Mouse (Mus musculus) left cerebral cortex, postnatal 25 days (tissue): ENCODE results near the gene Kif2a. TPM values are rescaled to one million over a fixed set of nuclear protein-coding genes. Genes with fewer than 3 reads are reported as not detected.
"Not testable (repeated sequence)": the region's sequence is repeated elsewhere in the genome, so short reads cannot be mapped to it uniquely, and the experiment has no call there.

Experiments
- DNase-seq, 2 experiments: peaks; one replicate each; pipeline ENCODE4 v3.0.0; 2022; ENCODE audit warnings: low spot score in 2 of 2, mixed read lengths in 1 of 2
- intact Hi-C: fragments of 180-260 bp; cut with DNase I; formaldehyde crosslinking; loops from one replicate; pipeline ENCODE4 v1.15.1; 2025
- total RNA-seq, 2 experiments: library from RNA; stranded (reverse); gene quantifications; 2 replicates each; pipeline ENCODE4 v1.2.3; 2021

Gene Kif2a
- total RNA-seq, 2 experiments from 2014 or later: 97.7 to 111 TPM

DNA sequence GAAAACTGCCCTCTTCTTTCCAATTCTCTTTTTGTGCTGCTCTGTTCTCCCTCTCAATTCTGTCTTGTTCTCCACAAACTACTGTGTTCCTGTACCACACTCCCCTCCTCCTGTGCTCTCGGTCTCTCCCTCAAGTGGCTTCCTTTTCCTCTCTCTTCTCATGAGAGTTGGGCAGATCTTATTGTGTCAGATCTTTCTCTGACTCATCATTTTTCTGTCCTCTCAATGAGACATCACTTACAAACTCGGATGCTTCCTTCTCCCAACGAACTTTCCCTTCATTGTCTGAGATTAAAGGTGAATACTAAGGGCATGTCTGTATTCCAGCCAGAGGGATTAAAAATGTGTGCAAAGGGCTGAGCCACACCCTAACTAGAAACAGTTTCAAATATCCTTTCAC lies 3.7 kb upstream of the Kif2a start:
- intact Hi-C loops: no loop called here

DNA sequence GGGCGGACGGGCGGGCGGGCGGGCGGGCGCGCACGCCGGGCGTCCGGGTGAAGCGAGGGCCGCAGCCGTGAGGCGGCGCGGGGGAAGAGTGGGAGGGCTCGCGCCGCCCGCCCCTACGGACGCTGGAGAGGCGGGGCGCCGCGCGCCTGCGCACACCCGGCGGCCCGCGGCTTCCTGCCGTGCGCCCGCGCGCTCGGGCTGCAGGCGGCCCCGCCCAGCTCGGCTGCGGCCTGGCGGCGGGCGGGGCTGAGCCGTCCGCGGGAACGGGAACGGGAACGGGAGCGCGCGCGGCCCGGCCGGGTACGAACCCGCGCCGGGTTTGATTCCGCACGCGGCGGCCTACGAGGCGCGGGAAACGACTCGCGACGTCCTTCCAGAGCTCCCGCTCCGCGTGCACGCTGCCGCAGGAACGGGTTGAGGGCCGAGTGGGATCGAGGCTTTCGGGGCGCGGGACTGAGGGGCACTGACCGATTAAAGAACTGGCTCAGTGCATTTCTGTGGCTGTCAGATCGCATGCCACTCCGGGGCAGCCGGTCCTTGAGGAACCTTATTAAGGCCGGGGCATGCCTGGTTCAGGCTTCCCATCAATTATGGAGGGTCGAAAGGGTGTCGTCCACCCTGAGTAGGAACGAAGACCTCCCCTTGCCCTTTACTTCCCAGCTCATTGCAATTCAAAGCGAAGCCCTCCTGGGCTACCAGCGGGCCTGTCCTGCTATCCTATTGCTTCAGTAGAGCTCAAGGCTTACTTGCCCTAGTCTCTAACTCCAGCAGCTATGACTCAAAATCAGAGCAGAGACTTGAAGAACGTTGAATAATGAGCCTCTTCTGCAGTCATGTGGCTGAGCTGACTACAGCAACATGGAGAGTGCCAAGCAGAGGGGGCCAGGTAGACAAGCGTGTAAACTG lies 593 bp upstream of the Kif2a start:
- intact Hi-C loops: loop anchor here (5.0 kb wide), 1 partner anchor 80 kb away; no protein-coding TSS in a partner anchor
- peak; percentile 72 to 82 for DNase-seq

More for the DNA sequence above, 3.7 kb upstream of the Kif2a start:
- no peak for DNase-seq

DNA sequence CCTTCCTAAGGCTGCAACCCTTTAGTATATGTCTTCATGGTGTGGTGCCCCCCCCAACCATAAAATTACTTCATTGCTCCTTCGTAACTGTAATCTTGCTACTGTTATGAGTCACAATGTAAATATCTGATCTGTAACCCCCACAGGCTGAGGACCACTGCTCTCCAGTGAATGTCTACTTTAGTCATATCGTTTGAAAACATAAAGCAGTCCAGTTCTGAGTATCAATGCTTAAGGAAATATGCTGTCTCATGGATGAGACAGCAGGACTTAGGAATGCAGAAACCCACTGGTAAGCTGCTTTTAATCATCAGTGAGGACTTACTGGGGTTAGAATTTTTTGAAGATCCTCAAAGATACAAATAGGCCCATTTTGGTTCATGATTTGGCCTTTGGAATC lies 2.5 kb downstream of the Kif2a start:
- intact Hi-C loops: no loop called here
- no peak for DNase-seq

DNA sequence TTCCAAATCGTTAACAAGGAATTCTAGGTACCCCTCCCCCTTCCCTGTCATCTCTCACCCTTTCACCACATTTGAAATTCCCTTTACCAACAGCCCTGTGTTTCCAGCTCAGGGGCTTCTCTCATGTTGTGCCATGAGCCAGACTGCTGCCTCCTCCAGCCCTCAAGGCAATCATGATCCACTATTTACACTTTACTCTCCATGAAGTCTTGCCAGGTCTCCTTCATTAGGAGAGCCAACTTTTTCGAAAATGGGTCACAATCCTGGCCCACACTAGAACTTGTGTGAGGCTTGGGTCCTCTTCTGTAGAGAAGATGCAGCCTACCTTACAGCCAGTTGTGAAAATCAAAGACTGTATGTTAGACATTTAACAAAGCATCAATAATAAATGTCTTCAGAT lies 8.0 kb downstream of the Kif2a start:
- intact Hi-C loops: no loop called here
- no peak for DNase-seq

DNA sequence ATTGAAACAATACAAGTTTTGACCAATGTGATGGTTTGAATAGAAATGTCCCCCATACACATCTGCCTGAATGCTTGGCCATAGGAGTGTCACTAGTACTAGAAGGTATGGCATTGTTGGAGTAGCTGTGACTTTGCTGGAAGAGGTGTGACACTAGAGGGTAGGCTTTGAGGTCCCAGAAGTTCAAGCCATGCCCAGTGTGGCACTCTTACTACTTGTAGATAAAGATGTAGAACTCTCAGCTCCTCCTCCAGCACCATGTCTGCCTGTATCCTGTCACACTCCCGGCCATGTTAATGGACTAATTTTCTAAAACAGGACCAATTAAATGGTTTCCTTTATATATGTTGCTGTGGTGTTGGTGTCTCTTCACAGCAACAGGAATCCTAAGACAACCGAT lies 10.3 kb downstream of the Kif2a start:
- intact Hi-C loops: no loop called here
- DNase-seq: no peak

DNA sequence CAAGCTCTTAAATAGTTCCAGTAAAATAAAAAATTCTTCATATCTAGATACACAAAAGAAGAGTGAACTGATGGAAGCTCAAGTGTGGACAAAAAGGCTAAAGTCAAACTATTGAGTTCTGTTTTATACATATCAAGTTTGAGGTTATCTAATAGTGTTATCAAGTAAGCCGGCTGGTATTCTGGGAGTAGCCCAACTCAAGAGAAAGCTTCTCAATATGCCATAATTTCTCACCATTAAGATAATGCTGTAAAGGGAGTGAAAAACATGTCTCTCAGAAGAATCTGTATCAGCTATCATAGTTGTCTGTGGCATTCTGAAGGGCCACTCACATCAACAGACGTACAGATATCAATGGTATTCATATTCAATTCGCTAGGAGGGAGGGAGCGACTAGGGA lies 13.8 kb downstream of the Kif2a start:
- no peak for DNase-seq
- intact Hi-C loops: no loop called here

DNA sequence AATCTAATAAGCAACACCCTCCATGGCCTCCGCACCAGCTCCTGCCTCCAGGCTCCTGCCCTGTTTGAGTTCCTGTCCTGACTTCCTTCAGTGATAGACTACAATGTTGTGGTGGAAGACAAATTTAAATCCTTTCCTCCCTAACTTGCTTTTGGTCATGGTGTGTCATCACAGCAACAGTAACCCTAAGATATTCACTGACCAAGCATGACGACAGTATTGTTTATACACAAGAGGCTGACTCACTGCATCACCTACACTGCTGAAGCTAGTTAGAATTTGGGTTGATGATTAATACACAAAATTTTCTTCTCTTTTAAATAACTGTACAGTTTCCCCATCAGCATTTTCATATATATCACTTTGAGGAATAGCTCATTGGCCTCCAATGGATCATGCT lies 18.7 kb downstream of the Kif2a start:
- intact Hi-C loops: no loop called here
- DNase-seq: no peak

DNA sequence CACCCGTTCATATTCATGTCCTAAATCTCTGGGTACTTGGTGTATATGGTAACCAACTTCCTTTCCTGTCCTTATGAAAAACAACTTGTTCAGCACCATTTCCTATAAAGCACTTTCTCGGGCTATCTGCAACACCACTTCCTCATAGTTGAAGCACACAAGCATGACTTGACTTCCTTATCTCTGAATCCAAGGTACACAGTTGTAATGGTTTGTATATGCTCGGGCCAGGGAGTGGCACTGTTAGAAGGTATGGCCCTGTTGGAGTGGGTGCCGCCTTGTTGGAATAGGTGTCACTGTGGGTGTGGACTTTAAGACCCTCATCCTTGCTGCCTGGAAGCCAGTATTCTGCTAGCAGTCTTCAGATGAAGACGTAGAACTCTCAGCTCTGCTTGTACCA lies 23.3 kb downstream of the Kif2a start:
- DNase-seq: no peak
- intact Hi-C loops: no loop called here

DNA sequence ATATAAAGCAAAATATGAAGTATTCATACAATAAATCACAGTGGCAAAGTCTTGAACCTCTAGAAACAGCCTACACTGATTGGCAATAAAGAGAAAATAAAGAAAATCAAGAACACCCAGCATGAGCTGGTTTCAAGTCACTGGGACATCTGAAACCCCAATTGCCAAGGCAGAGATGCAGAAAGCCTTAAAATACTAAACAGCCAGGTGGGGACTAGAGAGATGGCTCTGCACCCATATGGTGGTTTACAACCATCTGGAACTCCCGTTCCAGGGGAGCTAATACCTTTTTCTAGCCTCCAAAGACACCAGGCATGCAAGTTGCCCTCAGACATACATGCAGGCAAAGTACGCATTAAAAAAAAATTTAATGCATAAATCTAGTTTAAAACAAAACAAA lies 23.9 kb downstream of the Kif2a start:
- DNase-seq: no peak
- intact Hi-C loops: no loop called here

DNA sequence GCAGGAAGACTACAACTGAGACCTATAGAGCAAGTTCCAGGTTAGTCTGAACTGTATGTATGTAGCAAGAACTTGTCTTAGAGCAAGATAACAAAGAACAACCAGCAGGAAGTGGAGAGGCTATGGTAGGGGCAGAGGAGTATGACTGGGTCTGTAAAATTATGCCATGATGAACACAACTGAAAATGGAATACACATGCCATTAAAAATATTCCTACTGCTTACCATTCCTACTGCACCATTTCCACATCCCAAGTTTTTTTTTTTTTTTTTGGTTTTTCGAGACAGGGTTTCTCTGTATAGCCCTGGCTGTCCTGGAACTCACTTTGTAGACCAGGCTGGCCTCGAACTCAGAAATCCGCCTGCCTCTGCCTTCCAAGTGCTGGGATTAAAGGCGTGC lies 24.4 kb downstream of the Kif2a start:
- intact Hi-C loops: not testable (repeated sequence)

DNA sequence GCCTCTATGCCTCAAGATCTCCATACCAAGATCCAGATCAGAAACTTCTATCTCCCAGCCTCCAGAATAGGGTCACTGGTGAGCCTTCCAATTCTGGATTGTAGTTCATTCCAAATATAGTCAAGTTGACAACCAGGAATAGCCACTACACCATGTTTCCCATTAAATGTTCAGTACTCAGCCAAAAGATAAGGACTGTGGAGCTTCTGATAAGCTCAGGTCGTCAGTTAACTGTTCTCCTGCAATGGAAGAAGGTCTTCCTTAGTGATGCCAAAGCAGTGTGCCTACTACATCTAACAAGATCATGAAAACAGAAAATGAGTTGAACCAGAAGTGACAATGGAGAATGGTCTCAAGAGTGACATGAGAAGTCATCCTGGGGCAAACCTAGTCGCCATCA lies 25.0 kb downstream of the Kif2a start:
- no peak for DNase-seq
- intact Hi-C loops: no loop called here

More for the DNA sequence above, 24.4 kb downstream of the Kif2a start:
- not testable (repeated sequence) for DNase-seq

DNA sequence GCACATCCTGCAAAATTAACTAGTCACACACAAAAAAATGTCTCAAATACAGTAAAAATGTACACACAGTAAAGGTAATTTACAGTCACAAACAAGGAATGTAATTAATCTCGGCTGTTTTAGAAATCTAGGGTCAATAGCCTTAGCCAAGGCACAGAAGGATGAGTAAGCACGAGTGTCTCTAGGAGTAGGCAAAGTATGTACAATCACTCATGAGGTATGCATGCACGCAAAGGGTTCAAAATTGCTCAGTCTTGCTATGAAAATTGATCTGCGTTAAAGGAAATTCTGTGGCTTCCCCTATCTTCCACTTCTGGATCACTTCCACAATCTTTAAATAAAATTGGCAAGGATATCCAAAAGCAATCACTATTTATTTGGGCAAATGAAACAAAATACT lies 60.4 kb downstream of the Kif2a start:
- DNase-seq: no peak
- intact Hi-C loops: no loop called here

DNA sequence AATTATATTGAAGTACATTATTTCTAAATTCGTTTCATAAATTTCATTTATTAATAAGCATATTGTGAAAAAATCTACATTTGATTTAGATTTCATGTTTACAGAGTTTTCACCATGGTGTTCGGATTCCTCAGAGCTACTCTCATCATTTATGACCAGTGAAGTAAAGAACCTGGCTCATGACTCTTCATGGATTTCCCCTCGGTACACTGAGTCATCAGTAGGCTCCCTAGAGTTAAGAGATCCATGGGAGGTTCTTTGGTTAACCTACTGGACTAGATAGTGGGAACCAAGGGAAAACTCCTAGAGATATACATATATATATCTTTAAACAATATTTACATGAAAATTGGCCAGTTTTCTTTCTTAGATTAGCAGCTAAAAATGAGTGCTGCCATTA lies 61.4 kb downstream of the Kif2a start:
- no peak for DNase-seq
- intact Hi-C loops: no loop called here

DNA sequence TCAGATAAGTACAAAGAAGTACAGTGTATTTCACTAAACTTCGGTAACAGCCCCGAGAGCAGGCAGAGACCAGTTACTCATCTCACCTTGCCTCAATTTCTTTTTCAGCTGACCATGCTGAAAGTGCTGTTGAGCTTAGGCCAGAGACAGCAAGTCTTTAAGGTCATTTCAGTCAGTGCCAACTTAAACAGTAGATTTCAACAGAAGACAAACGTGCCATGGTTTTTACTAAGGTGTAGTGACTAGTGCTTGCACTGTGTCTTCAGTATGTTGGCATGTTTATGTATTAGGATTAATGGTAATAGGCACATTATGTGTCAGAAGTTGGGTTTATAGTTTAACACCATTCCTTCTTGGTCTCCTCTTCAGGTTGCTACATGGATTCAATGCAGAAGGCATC lies 63.6 kb downstream of the Kif2a start:
- no peak for DNase-seq
- intact Hi-C loops: no loop called here

DNA sequence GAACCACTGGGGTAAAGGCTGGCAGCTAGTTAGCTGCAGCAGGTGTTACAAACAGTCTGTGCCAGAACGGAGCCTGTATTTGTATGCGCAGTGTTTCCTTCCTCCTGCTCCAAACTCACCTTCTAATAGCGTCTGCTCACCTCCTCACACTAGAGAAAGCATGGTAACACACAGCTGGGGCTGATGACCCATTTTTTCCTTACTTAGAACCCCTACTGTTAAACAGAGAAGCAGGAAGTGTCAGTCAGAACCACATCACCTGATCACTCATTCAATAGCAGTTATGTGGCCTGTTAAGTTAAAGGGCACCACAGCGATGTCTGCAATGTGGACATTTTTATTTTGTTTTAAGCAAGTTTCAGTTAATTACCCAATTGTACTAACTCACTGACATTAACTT lies 64.4 kb downstream of the Kif2a start:
- intact Hi-C loops: no loop called here
- no peak for DNase-seq

DNA sequence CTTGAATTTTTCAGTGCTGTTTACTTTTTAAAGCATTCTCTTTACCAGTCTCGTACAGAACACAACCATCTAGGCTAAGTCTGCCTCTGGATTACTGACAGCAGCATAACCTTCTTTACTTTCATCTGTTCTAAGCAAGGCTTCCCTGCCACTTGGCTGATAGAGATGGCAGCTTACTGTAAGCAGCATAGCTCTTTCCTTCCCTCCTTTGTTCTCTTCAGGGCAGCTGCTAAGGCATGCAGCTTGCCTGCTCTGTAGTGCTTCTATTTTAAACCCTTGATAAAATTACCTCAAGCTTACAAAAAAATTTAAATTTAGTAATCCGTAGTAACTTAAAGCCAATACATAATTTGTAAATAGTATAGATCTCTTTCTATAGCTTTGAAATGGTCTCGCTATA lies 67.0 kb downstream of the Kif2a start:
- intact Hi-C loops: no loop called here
- no peak for DNase-seq

DNA sequence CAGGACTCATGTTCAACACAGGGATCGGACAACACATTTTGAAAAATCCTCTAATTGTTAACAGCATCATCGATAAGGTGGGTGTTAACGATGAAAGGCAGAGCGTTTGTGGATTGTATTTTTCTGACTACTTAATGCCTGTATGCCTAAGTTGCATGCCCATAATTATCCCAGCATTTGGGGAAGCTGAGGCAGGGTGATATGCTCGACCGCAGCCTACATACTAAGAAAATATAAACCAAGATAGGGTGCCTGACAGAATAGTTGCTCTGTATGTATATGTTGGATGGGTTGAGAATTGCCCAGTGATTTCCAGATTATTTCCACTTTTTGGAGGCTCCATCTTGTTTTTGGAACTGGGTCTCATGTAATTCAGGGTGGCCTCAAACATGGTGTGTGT lies 74.3 kb downstream of the Kif2a start:
- intact Hi-C loops: no loop called here
- no peak for DNase-seq

DNA sequence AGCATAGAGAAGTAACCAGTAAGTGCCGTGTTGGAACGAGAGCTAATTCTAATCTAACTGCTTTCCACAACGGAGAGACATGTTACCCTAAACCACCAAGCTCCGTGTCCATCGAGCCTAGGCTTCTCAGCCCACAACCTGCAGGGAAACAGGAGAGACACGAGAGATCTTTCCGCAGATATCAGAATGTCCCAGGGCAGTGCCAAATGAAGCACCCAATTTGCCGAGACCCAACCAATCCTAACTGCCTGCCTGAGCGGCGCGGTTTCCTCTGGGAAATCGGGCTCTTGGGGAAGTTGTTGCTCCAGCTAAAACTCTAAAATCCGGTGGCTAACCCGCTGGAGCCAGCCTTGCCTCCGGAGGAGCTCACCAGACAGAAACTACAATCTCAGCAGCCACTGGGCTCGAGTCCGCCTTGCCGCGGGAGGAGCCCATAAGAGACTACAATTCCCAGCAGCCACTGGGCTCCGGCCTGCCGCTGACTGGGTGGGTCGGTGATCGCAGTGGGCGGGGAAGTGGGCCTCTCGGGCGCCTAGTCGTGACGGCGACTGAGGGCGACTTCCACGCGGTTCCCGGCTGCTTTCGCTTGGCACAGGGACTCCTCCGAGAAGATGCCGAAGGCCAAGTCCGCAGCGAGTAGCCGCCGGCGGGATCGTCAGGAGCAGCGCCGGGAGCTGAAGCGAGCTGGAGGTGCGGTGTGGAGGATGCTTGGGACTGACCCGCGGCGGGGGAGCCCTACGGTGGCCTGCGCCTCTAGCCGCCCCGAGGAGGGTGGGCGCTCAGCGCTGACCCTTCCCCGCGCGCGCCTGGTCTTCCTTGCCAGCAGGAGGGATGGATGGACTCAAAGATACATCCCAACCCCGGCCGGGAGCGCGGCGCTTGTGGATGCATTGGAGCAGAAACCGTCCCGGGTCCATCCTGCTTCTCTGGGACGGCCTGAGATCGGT lies 75.1 kb downstream of the Kif2a start, which contains the start of gene Dimt1:
TSS of gene Dimt1 (plus strand) at position 534 of the 947 bp plus-strand sequence.
- intact Hi-C loops: no loop called here
- peak; percentile 97 to 98 for DNase-seq

DNA sequence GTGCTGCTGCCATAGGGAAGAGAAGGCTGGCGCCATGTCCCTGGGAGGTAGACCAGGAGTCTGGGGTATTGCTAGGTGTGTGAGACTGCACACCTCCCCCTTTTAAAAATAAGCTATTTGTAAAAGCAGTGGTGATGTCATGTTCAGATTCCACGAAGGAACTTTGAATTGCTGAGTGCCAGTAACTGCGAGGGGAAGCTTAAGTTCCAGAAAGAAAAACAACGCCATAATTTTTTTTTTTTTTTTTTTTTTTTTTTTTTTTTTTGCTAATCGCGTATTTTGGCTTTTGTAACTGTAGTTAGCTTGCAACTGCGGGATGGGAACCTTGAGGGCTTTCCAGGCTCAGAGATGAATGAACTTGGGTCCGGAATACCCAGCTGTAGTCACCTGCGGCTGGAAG lies 76.4 kb downstream of the Kif2a start:
- intact Hi-C loops: no loop called here

DNA sequence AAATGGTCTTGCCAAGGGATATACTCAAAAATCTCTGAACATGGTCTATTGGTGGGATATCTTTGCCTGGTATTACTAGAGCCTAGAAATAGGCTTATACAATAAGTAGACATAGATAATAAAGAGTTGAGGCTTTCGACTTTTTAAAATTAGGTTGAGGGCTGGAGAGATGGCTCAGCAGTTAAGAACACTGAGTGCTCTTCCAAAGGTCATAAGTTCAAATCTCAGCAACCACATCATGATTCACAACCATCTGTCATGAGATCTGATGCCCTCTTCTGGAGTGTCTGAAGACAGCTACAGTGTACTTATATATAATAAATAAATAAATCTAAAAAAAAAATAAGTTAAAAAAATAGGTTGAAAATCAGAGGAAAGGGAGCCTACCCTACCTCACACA lies 79.2 kb downstream of the Kif2a start:
- intact Hi-C loops: no loop called here
- no peak for DNase-seq

More for the DNA sequence above, 76.4 kb downstream of the Kif2a start:
- no peak for DNase-seq
